Mouse (Mus musculus): Measurements from ENCODE around the gene Nckap5. TPM values are rescaled to one million over a fixed set of nuclear protein-coding genes. Genes with fewer than 3 reads are reported as not detected.

Gene Nckap5
- polyA plus RNA-seq, 1 experiment from 2014 or later = 22.1 TPM

DNA sequence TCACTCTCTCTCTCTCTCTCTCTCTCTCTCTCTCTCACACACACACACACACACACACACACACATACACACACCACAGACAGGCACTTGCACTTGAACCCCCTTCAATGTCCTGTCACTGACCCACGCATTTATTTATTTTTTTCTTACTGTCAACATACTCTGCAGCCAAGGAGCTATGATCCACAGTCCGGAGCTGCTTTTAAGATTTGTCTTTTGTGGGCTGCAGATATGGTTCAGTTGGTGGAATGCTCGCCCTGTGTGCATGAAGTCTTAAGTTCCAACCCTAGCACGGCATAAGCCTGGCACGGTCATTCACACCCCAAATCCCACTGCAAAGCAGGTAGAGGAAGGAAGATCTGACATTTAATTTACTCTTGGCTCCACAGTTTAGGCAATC, 357.6 kb downstream of the Nckap5 start:
- Histone ChIP-seq H3K36me3 (ENCODE audit: poor library complexity, severe bottlenecking) (no peaks in the 10 kb centered on the region), H3K9ac (no peak overlapping the region), H3K27ac (no peak overlapping the region), H3K9me3 (replicated peaks) (no peaks in the 10 kb centered on the region), H3K4me3 (no peak overlapping the region), H3K27me3 (no peaks in the 10 kb centered on the region), H3K4me1 (peaks cover 15% of the 10 kb centered on the region), H3K4me2 (no peak overlapping the region)
- 86% methylated on average over 5 of the region's 5 CpGs for WGBS
- ATAC-seq = no peak

DNA sequence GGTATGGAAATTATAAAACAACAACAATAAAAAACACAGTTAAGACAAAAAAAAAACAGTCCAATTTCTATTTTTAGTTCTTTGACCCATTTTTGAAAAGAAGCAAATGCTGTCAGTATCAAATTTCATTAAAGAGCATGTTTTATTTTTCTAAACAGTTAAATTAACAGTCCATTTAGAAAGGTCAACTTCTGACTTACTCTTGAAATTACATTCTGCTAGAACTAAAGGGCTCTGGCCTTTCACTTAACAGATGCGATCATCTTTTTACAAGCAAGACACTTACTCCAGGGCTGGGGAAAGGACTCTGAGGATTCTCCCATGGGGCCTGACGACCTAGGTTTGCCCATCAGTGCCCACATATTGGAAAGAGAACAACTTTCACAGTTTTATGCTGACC, 359.2 kb downstream of the Nckap5 start:
- H3K9ac ChIP-seq = no peak overlapping the region
- no peak for ATAC-seq
- no peak overlapping the region for H3K4me2 ChIP-seq
- no peaks in the 10 kb centered on the region for H3K9me3 ChIP-seq (replicated peaks)
- 84% methylated on average over 2 of the region's 2 CpGs for WGBS
- H3K4me3 ChIP-seq = no peak overlapping the region
- H3K4me1 ChIP-seq = peaks cover 15% of the 10 kb centered on the region
- peak overlapping the region; percentile 83; the same call in 1 of the 2 replicates for H3K27ac ChIP-seq
- no peaks in the 10 kb centered on the region for H3K36me3 ChIP-seq (ENCODE audit: poor library complexity, severe bottlenecking)
- no peaks in the 10 kb centered on the region for H3K27me3 ChIP-seq

DNA sequence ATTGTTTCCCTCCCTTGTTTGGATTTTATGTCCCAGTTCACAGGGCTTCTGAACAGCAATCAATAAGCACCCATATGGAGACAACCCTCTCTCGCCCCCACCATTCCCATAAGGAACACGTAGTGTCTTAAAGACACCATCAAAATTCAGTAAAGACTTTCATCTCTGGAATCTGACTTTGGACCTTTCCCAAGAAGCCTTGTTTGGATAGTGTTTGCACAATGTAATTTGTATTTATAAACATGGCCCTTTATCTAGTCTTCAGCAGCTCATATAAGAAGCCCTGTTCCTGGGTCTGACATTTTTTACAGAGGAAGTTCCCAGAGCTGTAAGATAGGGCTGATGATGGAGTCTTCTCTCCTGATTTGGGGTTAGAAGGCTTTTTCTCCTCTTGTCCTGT, 359.7 kb downstream of the Nckap5 start:
- H3K36me3 ChIP-seq (ENCODE audit: poor library complexity, severe bottlenecking) = no peaks in the 10 kb centered on the region
- ATAC-seq = no peak
- no peaks in the 10 kb centered on the region for H3K9me3 ChIP-seq (replicated peaks)
- no peak overlapping the region for H3K4me2 ChIP-seq
- H3K27me3 ChIP-seq = no peaks in the 10 kb centered on the region
- no peak overlapping the region for H3K9ac ChIP-seq
- peak overlapping the region; percentile 83 for H3K27ac ChIP-seq
- peaks cover 15% of the 10 kb centered on the region for H3K4me1 ChIP-seq
- WGBS = 72% methylated on average over 2 of the region's 2 CpGs
- no peak overlapping the region for H3K4me3 ChIP-seq

DNA sequence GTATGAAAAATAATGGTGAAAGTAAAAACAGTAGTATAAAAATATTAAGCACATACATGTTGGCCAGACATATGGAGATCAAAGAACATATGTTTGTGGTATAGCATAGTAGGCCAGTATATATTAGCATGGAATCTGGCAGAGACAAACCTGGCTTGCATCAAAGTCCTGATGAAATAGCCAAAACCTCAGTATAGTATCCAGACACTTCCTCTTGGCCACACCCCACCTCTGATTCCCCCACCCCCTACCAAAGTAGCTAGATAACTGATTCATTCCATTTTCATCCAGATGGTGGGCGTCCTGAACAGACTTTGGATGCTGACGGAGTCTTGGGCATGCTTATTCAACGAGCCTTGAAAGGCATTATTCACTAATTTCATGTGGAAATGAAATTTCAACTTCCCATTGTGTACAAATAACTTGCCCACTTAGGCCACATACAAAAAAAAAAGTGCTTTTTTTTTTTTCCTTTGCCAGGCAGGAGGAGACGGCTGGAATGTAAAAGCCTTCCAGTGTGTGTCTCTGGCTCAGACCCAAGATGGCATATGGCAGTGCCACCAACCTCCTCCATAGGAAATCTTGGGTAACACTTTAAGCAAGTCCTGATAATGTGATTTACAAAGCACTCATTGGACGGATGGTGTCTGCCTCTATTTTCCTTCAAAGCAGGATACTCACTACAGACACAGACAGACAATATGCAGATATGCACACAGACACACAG, 360.6 kb downstream of the Nckap5 start:
- ATAC-seq = peak; percentile 82
- Histone ChIP-seq H3K4me1 (peaks cover 15% of the 10 kb centered on the region), H3K4me3 (no peak overlapping the region), H3K27ac (peak overlapping the region; percentile 83), H3K9ac (no peak overlapping the region), H3K36me3 (ENCODE audit: poor library complexity, severe bottlenecking) (no peaks in the 10 kb centered on the region), H3K9me3 (replicated peaks) (no peaks in the 10 kb centered on the region), H3K27me3 (no peaks in the 10 kb centered on the region), H3K4me2 (no peak overlapping the region)
- 19% methylated on average over 5 of the region's 5 CpGs for WGBS

DNA sequence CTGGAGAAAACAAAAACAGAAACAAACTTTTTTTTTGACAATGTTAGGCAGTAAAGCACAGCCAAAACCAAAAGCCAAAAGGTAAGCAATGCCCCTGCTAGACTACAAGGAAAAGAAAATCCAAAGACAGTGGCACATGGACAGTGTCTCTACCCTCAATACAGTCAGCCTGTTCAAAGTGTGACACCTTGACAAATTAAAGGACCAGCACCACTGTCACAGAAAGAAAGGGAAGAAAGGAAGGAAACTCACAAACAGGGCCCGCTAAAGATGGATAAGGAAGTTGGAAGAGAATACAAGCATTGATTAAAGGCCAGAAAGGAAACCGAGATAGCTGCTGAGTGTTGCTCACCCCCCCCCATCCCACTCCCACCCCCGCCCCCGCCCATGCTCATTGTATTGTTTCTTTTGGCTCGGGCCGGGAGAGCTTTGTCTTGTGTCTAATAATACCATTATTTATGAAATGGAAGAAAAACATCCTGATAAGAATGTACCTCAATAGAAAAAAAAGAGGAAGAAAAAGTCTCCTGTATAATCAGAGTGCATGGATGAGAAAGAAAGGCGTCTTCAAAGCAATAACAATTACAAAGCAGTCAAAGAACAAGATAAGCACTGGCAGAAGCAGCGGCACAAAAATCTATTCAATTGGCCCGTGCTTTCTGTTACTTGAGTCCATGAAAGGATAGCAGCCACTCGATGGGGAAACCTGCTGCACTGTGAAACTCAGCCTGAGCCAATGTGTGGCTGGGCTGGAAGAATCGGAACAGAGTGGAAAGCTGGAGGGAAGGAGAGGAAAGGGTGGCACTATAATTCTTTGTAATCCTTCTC, 368.9 kb downstream of the Nckap5 start:
- 17% methylated on average over 11 of the region's 11 CpGs for WGBS
- H3K27me3 ChIP-seq = no peaks in the 10 kb centered on the region
- no peaks in the 10 kb centered on the region for H3K36me3 ChIP-seq (ENCODE audit: poor library complexity, severe bottlenecking)
- H3K9me3 ChIP-seq (replicated peaks) = no peaks in the 10 kb centered on the region
- no peak overlapping the region for H3K9ac ChIP-seq
- H3K4me3 ChIP-seq = no peak overlapping the region
- no peak overlapping the region for H3K27ac ChIP-seq
- 0 out of 2 replicates have a peak, but pooled peaks have one; percentile 41 for ATAC-seq
- H3K4me1 ChIP-seq = peaks cover 19% of the 10 kb centered on the region
- 0 out of 2 replicates have a peak overlapping the region, but pooled peaks have one; percentile 21 for H3K4me2 ChIP-seq

DNA sequence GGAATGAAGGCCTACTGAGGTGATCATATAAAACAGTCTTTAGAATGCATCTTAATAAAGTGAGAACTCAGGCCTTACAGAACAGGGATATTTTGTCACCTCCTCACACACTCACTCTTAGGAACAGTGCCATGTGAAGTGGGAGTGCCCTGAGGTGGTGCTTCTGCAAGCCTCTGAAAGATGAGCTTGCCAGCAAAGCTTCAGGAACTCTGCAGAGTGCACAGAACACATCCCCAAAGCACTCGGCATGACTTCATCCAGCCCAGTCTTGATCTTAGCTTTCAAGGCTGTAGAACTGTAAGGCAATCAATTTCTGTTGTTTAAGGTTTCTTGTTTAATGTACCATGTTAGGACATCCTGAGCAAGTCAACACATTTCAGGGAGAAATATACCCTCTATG, 372.9 kb downstream of the Nckap5 start:
- Histone ChIP-seq H3K36me3 (ENCODE audit: poor library complexity, severe bottlenecking) (no peaks in the 10 kb centered on the region), H3K4me2 (no peak overlapping the region), H3K9ac (no peak overlapping the region), H3K27ac (no peak overlapping the region), H3K4me3 (no peak overlapping the region), H3K27me3 (no peaks in the 10 kb centered on the region), H3K4me1 (peaks cover 28% of the 10 kb centered on the region), H3K9me3 (replicated peaks) (no peaks in the 10 kb centered on the region)
- ATAC-seq = no peak
- WGBS = 73% methylated on average over 1 of the region's 1 CpGs

DNA sequence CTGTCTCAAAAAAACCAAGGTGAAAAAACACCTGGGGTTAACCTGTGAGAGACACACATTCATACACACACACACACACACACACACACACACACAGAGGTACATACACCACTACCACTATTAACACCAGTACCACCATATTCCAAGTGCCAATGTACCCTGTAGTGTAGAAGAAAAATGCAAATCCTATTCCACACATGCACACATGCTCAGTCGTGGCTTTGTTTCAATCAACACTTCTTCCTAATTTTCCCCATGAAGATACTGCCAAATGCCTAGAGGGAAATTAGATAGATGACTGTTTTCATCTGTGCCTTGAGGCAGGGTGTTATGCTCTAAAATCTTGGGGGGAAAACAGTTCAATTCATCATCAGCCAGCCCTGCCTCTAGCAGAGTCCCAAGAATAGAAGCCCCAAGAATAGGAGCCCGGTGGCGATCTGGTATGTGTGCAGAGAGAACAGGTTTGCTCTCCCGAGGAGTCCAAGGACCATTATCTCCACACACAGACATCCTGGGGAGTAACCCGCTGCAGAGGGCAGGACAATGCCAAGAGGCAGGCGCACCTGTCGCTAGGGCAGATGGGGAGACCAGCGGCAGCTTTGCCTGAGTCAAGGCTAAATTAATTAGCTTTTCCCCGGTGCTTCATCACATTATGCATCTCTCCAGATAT, 376.0 kb downstream of the Nckap5 start:
- Histone ChIP-seq H3K4me3 (no peak overlapping the region), H3K4me1 (peaks cover 27% of the 10 kb centered on the region), H3K36me3 (ENCODE audit: poor library complexity, severe bottlenecking) (no peaks in the 10 kb centered on the region), H3K4me2 (no peak overlapping the region), H3K27me3 (no peaks in the 10 kb centered on the region), H3K9me3 (replicated peaks) (no peaks in the 10 kb centered on the region), H3K27ac (peak overlapping the region; percentile 69), H3K9ac (no peak overlapping the region)
- ATAC-seq = peak; percentile 75
- 34% methylated on average over 9 of the region's 9 CpGs for WGBS

DNA sequence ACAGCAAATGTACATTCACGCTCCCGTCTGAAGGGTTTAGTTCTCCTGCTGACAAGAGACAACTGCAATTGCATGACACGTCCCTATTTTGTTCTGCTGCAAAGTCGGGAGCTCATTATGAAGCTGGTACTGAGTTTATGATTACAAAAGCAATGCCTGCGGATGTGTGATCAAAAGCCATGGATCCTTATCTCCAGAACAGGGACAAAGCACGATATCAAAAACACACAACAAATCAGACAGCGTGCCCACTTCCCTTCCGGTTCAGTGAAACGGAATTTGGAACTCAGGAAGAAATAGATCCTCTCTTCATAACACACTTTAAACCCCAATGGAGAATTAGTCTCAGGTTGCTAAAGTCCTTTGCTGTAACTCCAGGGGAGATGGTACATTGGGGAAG, 379.1 kb downstream of the Nckap5 start:
- peak overlapping the region; percentile 8; the same call in 1 of the 2 replicates for H3K9ac ChIP-seq
- no peak overlapping the region for H3K27ac ChIP-seq
- no peak overlapping the region for H3K4me2 ChIP-seq
- H3K27me3 ChIP-seq = no peaks in the 10 kb centered on the region
- no peak overlapping the region for H3K4me3 ChIP-seq
- no peaks in the 10 kb centered on the region for H3K36me3 ChIP-seq (ENCODE audit: poor library complexity, severe bottlenecking)
- 57% methylated on average over 9 of the region's 9 CpGs for WGBS
- no peaks in the 10 kb centered on the region for H3K9me3 ChIP-seq (replicated peaks)
- H3K4me1 ChIP-seq = peaks cover 30% of the 10 kb centered on the region
- no peak for ATAC-seq

DNA sequence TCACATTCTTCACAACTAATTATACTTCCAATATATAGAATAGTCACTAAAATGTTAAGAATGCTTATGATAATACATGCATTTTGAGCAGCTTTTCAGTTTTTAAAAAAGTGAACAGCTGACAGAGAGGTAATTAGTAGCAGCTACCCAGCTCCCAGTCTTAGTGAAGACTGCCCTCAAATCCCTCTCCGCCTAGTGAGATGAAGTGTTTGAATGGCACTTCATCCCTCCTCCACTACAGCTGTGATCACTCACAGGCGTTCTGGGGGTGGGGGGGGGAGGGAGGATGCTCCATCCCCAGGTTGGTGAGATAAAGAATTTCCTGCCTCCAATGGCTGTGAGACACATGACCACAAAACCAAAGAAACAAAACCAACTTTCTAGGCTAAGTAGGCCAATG, 381.2 kb downstream of the Nckap5 start:
- 36% methylated on average over 2 of the region's 2 CpGs for WGBS

DNA sequence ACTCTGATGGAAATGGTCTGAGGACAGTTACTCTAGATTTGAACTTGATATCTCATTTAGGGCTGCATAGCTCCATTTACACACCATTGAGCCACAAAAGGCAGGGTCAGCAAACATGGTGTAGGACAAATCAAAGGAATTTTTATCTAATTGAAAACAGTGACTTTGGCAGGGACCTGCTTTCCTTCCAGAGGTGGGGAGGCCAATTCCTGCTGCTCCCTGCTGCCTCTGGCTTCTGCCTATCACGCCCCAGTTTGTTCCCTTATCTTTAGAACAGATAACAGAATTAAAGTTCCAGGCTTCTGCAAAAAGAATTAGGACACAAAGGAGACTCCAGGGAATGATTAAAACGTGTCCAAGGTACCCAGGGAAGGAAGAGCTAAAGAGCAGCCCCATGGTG, 386.7 kb downstream of the Nckap5 start:
- H3K4me2 ChIP-seq = no peak overlapping the region
- H3K27ac ChIP-seq = no peak overlapping the region
- no peak for ATAC-seq
- no peak overlapping the region for H3K4me3 ChIP-seq
- H3K4me1 ChIP-seq = no peaks in the 10 kb centered on the region
- peaks cover 6% of the 10 kb centered on the region; the same call in 1 of the 2 replicates for H3K36me3 ChIP-seq (ENCODE audit: poor library complexity, severe bottlenecking)
- H3K9me3 ChIP-seq (replicated peaks) = no peaks in the 10 kb centered on the region
- 69% methylated on average over 2 of the region's 2 CpGs for WGBS
- H3K9ac ChIP-seq = no peak overlapping the region
- no peaks in the 10 kb centered on the region for H3K27me3 ChIP-seq

More for the DNA sequence above, 381.2 kb downstream of the Nckap5 start:
- H3K27me3 ChIP-seq = no peaks in the 10 kb centered on the region
- peak; percentile 71; the same call in 1 of the 2 replicates for ATAC-seq
- peaks cover 6% of the 10 kb centered on the region; the same call in 1 of the 2 replicates for H3K36me3 ChIP-seq (ENCODE audit: poor library complexity, severe bottlenecking)
- H3K4me3 ChIP-seq = no peak overlapping the region
- peaks cover 23% of the 10 kb centered on the region for H3K4me1 ChIP-seq
- no peak overlapping the region for H3K27ac ChIP-seq
- H3K4me2 ChIP-seq = no peak overlapping the region
- H3K9ac ChIP-seq = no peak overlapping the region
- no peaks in the 10 kb centered on the region for H3K9me3 ChIP-seq (replicated peaks)

DNA sequence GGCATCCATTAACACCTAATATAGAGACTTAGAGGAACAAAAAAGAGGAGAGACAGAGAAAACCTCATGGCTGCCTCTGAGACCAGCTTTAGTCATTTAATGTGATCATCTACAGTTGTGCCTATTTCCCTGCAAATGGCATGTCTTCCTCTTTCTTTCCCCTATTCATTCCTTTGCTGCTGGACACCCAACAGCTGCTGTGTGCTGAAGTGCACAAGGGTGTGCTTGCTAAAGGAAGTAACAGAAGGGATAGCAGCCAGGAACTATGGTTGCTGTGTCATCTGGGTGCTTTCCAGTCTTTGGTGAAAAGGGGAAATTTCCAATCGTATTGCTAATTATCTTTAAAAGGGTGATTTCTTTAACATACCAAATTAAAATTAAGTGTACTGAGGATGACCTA, 387.9 kb downstream of the Nckap5 start:
- Histone ChIP-seq H3K4me3 (no peak overlapping the region), H3K4me2 (no peak overlapping the region), H3K9me3 (replicated peaks) (no peaks in the 10 kb centered on the region), H3K27ac (no peak overlapping the region), H3K36me3 (ENCODE audit: poor library complexity, severe bottlenecking) (peaks cover 6% of the 10 kb centered on the region; the same call in 1 of the 2 replicates), H3K27me3 (no peaks in the 10 kb centered on the region), H3K4me1 (peaks cover 5% of the 10 kb centered on the region), H3K9ac (no peak overlapping the region)
- 74% methylated on average over 1 of the region's 1 CpGs for WGBS
- ATAC-seq = no peak

Measured in forebrain, embryonic 13.5 days (tissue).